ENCODE assay signal across 15 mouse cellular contexts in the genomic region with DNA sequence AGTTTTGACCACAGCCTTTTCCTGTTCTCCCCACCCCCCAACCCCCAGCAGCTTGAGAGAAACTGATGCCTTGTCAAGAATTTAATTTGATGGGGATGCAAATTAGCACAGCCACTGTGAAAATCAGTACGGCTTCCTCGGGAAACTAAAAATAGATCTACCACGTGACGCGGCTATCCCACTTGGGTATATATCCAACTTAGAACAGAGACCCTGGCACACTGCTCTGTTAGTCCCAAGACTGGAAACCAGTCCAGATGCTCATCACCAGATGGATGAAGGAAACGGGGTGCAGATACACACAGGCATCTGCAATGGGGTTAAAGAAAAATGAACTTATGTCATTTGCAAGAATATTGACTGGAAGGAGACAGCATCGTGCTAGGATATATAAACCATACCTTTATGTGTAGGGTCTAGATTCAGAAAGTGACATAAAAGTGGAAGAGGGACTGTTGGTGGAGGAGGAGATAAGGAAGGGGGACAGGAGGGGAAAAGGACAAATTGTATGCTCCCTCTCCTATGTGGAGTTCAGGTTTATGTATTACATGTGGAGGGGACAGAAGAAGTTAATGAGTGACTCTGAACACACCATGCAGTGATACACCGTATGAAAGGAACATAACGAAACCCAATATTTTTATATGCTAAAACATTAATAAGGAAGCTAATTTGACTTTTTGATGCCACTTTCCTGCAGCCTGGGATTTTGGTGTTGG. TPM values are rescaled to one million over a fixed set of nuclear protein-coding genes. Genes with fewer than 3 reads are reported as not detected.
DNase-seq lines count a peak whose midpoint lies in the region; ATAC-seq and TF ChIP-seq lines count a peak whose summit lies in the region.
"Had no signal": no experiment of that assay in that cellular context is flagged by ENCODE, and none has a peak within 500 bp of the region (broad histone marks: within the 10 kb centered on the region; RNA-seq: fewer than 3 reads in every experiment).

No protein-coding gene starts in this region.

- peak overlapping the region; percentile 50 for H3K4me2 ChIP-seq in heart, embryonic 11.5 days
- peak overlapping the region; percentile 28 for H3K4me2 ChIP-seq in lung, embryonic 15.5 days
- H3K4me2 ChIP-seq in intestine, postnatal 0 days (replicated peaks; ENCODE audit: low read depth), result peak overlapping the region; percentile 54
- peak overlapping the region; percentile 14; the same call in 1 of the 2 replicates for H3K4me2 ChIP-seq in stomach, postnatal 0 days (replicated peaks; ENCODE audit: low read depth)
- H3K4me2 ChIP-seq: limb, embryonic 15.5 days had no signal

- intact Hi-C loops in heart, postnatal 25 days (cut with DNase I), result no loop called here

- no peak overlapping the region; the same call in 1 of the 2 replicates for H3K27ac ChIP-seq in heart, embryonic 11.5 days (ENCODE audit: low read depth, low read length)
- no peak overlapping the region for H3K27ac ChIP-seq in lung, embryonic 15.5 days
- H3K27ac ChIP-seq in intestine, postnatal 0 days (ENCODE audit: low read depth, low read length), result peak overlapping the region; percentile 66; the same call in 1 of the 2 replicates
- no peak overlapping the region for H3K27ac ChIP-seq in stomach, postnatal 0 days (replicated peaks)
- H3K27ac ChIP-seq: limb, embryonic 15.5 days had no signal

- ATAC-seq in heart, embryonic 11.5 days (replicated peaks; ENCODE audit: insufficient number of reproducible peaks, low FRiP score, low TSS enrichment), result no peak
- no peak for ATAC-seq in lung, embryonic 15.5 days (ENCODE audit: borderline replicate concordance, extremely low read depth, low FRiP score, low TSS enrichment)
- peak; percentile 83 for ATAC-seq in intestine, postnatal 0 days
- no peak for ATAC-seq in stomach, postnatal 0 days (ENCODE audit: low FRiP score, low TSS enrichment)
- ATAC-seq: activated CD4-positive, CD25-positive, alpha-beta regulatory T cell, adult 4 months had no signal

- H3K27me3 ChIP-seq in heart, embryonic 11.5 days (ENCODE audit: control insufficient read depth, insufficient read depth, low read length), result no peaks in the 10 kb centered on the region
- H3K27me3 ChIP-seq in lung, embryonic 15.5 days, result no peaks in the 10 kb centered on the region
- H3K27me3 ChIP-seq in intestine, postnatal 0 days (replicated peaks; ENCODE audit: control insufficient read depth, insufficient read depth, low read length), result no peaks in the 10 kb centered on the region
- no peaks in the 10 kb centered on the region for H3K27me3 ChIP-seq in stomach, postnatal 0 days (ENCODE audit: control insufficient read depth, insufficient read depth, low read length)
- H3K27me3 ChIP-seq: limb, embryonic 15.5 days had no signal

- H3K9me3 ChIP-seq in heart, embryonic 11.5 days (replicated peaks; ENCODE audit: control insufficient read depth, low read length), result no peaks in the 10 kb centered on the region
- no peaks in the 10 kb centered on the region for H3K9me3 ChIP-seq in lung, embryonic 15.5 days
- no peaks in the 10 kb centered on the region for H3K9me3 ChIP-seq in intestine, postnatal 0 days (ENCODE audit: control insufficient read depth)
- H3K9me3 ChIP-seq in stomach, postnatal 0 days (ENCODE audit: control insufficient read depth, low read length), result no peaks in the 10 kb centered on the region
- H3K9me3 ChIP-seq: limb, embryonic 15.5 days had no signal

- WGBS in heart, embryonic 11.5 days (ENCODE audit: insufficient replicate concordance), result 61% methylated on average over 9 of the region's 9 CpGs
- 58% methylated on average over 9 of the region's 9 CpGs for WGBS in lung, embryonic 15.5 days
- 43% methylated on average over 9 of the region's 9 CpGs for WGBS in intestine, postnatal 0 days
- 79% methylated on average over 9 of the region's 9 CpGs for WGBS in stomach, postnatal 0 days

- peaks cover 7% of the 10 kb centered on the region; the same call in 1 of the 2 replicates for H3K4me1 ChIP-seq in heart, embryonic 11.5 days (ENCODE audit: control insufficient read depth, insufficient read depth, low read length)
- peaks cover 12% of the 10 kb centered on the region for H3K4me1 ChIP-seq in lung, embryonic 15.5 days
- peaks cover 19% of the 10 kb centered on the region for H3K4me1 ChIP-seq in intestine, postnatal 0 days (replicated peaks; ENCODE audit: control insufficient read depth, insufficient read depth, low read length)
- H3K4me1 ChIP-seq in stomach, postnatal 0 days (replicated peaks; ENCODE audit: control insufficient read depth, insufficient read depth), result no peaks in the 10 kb centered on the region

- no peak overlapping the region for H3K4me3 ChIP-seq in heart, embryonic 11.5 days (ENCODE audit: low read depth, low read length)
- no peak overlapping the region for H3K4me3 ChIP-seq in lung, embryonic 15.5 days
- H3K4me3 ChIP-seq in intestine, postnatal 0 days (ENCODE audit: low read depth, low read length), result peak overlapping the region; percentile 29
- no peak overlapping the region for H3K4me3 ChIP-seq in stomach, postnatal 0 days (ENCODE audit: low read depth, low read length)
- H3K4me3 ChIP-seq: limb, embryonic 15.5 days; myocyte had no signal

- TF ChIP-seq EP300 in stomach, postnatal 0 days (optimal IDR thresholded peaks at IDR 0.05), result no peak

- DNase-seq in heart, postnatal 25 days (ENCODE audit: low spot score), result no peak
- DNase-seq in lung, postnatal 4 days, result no peak
- no peak for DNase-seq in stomach, postnatal 0 days (ENCODE audit: low spot score)
- DNase-seq in gastrocnemius, postnatal 4 days (ENCODE audit: low spot score in 2 of 2), result no peak
- no peak for DNase-seq in cerebellum, postnatal 36 days
- DNase-seq: cerebellum, adult 2 months; gastrocnemius, postnatal 14 days; right cerebral cortex, postnatal 25 days; thymus, postnatal 36 days had no signal

- no peak for TF ChIP-seq CTCF in intestine, postnatal 0 days (IDR thresholded peaks at IDR 0.05; ENCODE audit: low read depth)
- no peak for TF ChIP-seq CTCF in stomach, postnatal 0 days (IDR thresholded peaks at IDR 0.05; ENCODE audit: low read depth)

- no peaks in the 10 kb centered on the region for H3K36me3 ChIP-seq in heart, embryonic 11.5 days (ENCODE audit: control insufficient read depth, insufficient read depth, low read length)
- no peaks in the 10 kb centered on the region for H3K36me3 ChIP-seq in lung, embryonic 15.5 days
- H3K36me3 ChIP-seq in intestine, postnatal 0 days (ENCODE audit: control insufficient read depth, insufficient read depth), result no peaks in the 10 kb centered on the region
- H3K36me3 ChIP-seq in stomach, postnatal 0 days (ENCODE audit: control insufficient read depth, insufficient read depth, low read length), result no peaks in the 10 kb centered on the region
- H3K36me3 ChIP-seq: limb, embryonic 15.5 days had no signal

- no peak overlapping the region; the same call in 1 of the 2 replicates for H3K9ac ChIP-seq in heart, embryonic 11.5 days (ENCODE audit: low read depth, low read length)
- H3K9ac ChIP-seq in lung, embryonic 15.5 days, result no peak overlapping the region
- H3K9ac ChIP-seq in intestine, postnatal 0 days (ENCODE audit: low read depth, low read length), result no peak overlapping the region
- H3K9ac ChIP-seq in stomach, postnatal 0 days (ENCODE audit: low read length), result no peak overlapping the region
- H3K9ac ChIP-seq: limb, embryonic 15.5 days had no signal

RNA-seq across cellular contexts. Expression of a gene that starts 16.6 kb away (rescaled TPM):
- 0.86 and 1.2 TPM in 2 replicates for polyA plus RNA-seq in heart, embryonic 11.5 days (2014; fragmentation: Nextera tagmentation; extraction: Ambion mirVana)
- 1 to 10 TPM; 4.3 to 4.9 TPM for total RNA-seq in heart, postnatal 25 days (2021)
- 3.2 TPM in 2 replicates for polyA plus RNA-seq in lung, embryonic 15.5 days (2015; fragmentation: Nextera tagmentation; extraction: Ambion mirVana)
- polyA plus RNA-seq in intestine, postnatal 0 days (2015; fragmentation: Nextera tagmentation; extraction: Ambion mirVana), result 2.5 TPM in 2 replicates
- polyA plus RNA-seq in stomach, postnatal 0 days (2015; fragmentation: Nextera tagmentation; extraction: Ambion mirVana), result 3.9 and 4.8 TPM in 2 replicates
- total RNA-seq in gastrocnemius, postnatal 4 days (2021), result 10 to 100 TPM in 1 of 2 experiments, 1 to 10 TPM in 1; 8.5 to 10.1 TPM

RNA-seq across cellular contexts. Expression of a gene that starts 56.3 kb away (rescaled TPM):
- 435 and 522 TPM in 2 replicates for polyA plus RNA-seq in heart, embryonic 11.5 days (2014; fragmentation: Nextera tagmentation; extraction: Ambion mirVana)
- total RNA-seq in heart, postnatal 25 days (2021), result 100 to 1,000 TPM; 330 to 341 TPM
- 388 and 400 TPM in 2 replicates for polyA plus RNA-seq in lung, embryonic 15.5 days (2015; fragmentation: Nextera tagmentation; extraction: Ambion mirVana)
- polyA plus RNA-seq in intestine, postnatal 0 days (2015; fragmentation: Nextera tagmentation; extraction: Ambion mirVana), result 180 and 188 TPM in 2 replicates
- polyA plus RNA-seq in stomach, postnatal 0 days (2015; fragmentation: Nextera tagmentation; extraction: Ambion mirVana), result 176 and 177 TPM in 2 replicates
- 100 to 1,000 TPM; 380 to 385 TPM for total RNA-seq in gastrocnemius, postnatal 4 days (2021)
